Mouse (Mus musculus) ES-E14 (cell line): ENCODE results near the gene Nsrp1.

ENCODE experiments used
- CHD2 ChIP-seq: IDR thresholded peaks from 2 replicates; pipeline ENCODE4 v1.6.1; 2014; ENCODE audit warnings: mild to moderate bottlenecking, low read depth, low read length, inconsistent platforms
- HCFC1 ChIP-seq: IDR thresholded peaks from 2 replicates; pipeline ENCODE4 v1.6.1; 2012; ENCODE audit warnings: low read length, inconsistent platforms, borderline replicate concordance; ENCODE audit not compliant: insufficient read depth
- MAFK ChIP-seq: IDR thresholded peaks from 2 replicates; pipeline ENCODE4 v1.6.1; 2014; ENCODE audit warnings: mild to moderate bottlenecking, low read depth, low read length, inconsistent platforms; ENCODE audit not compliant: insufficient read depth
- ZNF384 ChIP-seq: IDR thresholded peaks from 2 replicates; pipeline ENCODE4 v1.6.1; 2012; ENCODE audit warnings: low read depth, low read length, inconsistent platforms

- TF ChIP-seq MAFK, result no peak
- no peak for TF ChIP-seq ZNF384
- no peak for TF ChIP-seq HCFC1
- no peak for TF ChIP-seq CHD2
These were observed 60.2 kb downstream of the Nsrp1 start for GRCm38 (mm10) chr11:77018046-77018445.
